Mouse (Mus musculus) inflammation-experienced regulatory T-cells, adult 6 months (primary cell): ENCODE results near the gene M1ap. TPM values are rescaled to one million over a fixed set of nuclear protein-coding genes. Genes with fewer than 3 reads are reported as not detected.

ENCODE experiments used
- ATAC-seq: one replicate; pipeline ENCODE4 v1.8.0; 2017
- polyA plus RNA-seq, 3 experiments: library from polyadenylated mRNA; unstranded; fragments of 100-300 nt; shearing (Covaris generic); gene quantifications; one replicate each; pipeline ENCODE4 v1.2.1; 2017

Gene M1ap
- 1 to 10 TPM in 1 of 3 experiments, under 1 TPM in 1, not detected in 1; 0.17 to 1.8 TPM for polyA plus RNA-seq

- no peak for ATAC-seq
Measured at GRCm38 (mm10) chr6:82946651-82947050, at the start of gene M1ap. M1ap (plus strand) TSS chr6:82946902.

- ATAC-seq, result no peak
Measured at GRCm38 (mm10) chr6:82897311-82897710, 49.4 kb upstream of the M1ap start.

DNA sequence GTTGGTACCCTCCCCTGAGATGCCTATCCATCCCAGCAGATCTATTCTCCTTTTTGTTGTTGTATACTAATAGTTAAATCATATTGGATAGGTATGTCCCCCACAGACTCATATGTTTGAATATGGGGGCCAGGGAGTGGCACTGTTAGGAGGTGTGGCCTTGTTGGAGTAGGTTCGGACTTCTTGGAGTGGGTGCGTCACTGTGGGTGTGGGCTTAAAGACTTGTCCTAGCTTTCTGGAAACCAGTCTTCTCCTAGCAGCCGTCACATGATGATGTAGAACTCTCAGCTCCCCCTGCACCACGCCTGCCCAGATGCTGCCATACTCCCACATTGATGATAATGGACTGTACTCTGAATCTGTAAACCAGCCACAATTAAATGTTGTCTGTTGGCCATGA lies 48.5 kb upstream of the M1ap start:
- ATAC-seq, result no peak

DNA sequence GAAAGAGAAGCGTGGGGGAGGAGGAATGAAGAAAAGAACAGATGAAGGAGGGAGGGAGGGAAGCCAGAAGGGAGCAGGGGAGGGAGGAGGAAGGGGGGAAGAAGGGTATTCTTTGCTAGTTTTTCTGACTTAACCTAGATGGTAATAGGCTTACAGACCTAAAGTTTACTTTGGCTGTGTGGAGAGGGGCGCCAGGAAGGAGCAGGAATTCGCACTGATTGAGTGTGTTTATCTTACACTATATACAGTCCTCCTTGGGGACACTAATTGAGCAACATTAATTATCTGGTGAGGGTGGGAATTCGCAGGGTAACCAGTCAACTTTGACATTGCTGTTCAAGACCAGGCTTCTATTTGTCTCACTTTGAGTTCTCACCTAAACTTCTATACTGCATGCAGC lies 48.0 kb upstream of the M1ap start:
- ATAC-seq, result no peak

DNA sequence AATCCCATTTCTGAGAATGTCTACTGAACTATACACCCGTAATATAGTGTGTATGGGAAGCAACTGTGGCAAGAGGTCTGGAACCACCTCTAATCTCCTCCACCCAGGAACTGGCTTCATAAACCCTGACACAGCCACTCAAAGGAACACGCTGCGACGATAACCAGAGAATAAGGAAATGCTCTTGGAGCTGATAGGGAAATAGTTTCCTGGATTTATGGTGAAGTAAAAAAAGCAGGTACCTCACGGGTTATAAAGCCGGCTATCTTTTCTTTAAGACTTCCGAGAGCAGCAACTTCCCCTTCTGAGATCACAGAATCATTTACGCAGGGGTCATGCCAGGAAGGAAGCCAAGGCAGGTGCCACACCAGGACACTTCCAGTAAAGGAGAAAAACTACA lies 44.1 kb upstream of the M1ap start:
- ATAC-seq, result no peak

DNA sequence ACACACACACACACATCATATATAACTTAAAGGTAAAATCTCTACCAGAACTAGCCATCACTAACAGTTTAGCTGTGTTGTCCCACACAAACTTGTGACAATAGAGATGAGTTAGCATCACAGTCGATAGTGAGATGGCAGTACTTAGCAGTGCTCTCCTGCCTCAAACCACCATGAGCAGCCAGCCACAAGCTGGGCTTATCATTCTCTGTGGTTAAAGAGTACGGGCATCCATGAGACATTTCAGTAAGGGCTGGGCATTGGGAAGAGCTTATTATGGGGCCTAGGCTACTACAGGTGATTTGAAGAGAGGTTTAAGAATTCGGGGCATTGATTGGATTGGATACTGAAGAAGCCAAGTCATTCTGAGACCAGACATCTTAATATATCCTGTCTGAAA lies 39.7 kb upstream of the M1ap start:
- no peak for ATAC-seq

DNA sequence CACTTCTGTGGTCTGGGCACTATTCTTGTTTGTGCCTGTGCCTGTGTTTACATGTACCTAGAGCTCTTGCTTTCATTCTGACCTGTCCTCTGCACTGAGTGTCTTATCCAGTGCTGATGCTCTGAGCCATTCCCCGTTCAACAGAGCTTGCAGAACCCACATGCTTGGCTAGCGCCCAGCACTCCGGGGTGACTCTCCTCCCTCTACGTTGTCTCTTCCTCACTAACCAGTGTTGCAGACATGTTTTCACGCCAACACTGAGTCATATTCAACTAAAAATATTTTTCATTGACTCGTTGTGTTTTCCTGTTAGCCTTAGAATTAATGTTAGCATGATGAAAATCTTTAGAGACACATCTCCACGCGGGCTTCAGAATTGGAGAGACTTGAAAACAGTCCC lies 38.7 kb upstream of the M1ap start:
- no peak for ATAC-seq

DNA sequence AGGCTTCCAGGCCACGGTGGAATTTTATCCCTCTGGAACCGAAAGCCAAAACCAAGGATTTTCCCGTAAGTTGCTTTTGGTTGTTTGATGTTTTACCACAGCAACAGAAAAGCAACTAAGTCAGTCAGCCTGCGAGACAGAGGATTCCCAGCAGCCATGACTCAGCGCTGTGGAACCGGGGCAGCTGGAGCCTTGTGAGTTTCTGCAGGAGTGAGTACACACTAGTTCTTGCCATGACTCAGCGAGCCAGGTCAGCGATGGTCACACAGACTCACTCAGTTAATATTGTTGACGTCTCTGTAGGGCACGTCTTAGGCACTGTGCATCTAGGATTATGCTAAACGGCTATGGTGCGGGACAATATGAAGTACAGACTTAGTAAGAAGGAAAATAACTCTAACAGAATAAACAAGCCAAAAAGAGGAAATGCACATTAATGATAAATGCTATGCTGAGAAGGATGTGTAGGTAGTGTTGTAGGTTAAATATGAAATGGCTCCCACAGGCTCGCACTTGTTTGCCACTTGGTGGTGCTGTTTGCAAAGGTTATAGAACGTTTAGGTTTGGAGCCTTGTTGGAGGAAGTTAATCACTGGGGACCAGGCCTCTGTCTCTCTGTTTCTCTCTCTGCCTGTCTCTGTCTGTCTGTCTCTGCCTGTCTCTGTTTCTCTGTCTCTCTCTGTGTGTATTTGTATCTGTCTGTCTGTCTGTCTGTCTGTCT lies 37.4 kb upstream of the M1ap start:
- peak; percentile 34 for ATAC-seq

GRCm38 (mm10) chr6:82911303-82911702 lies 35.4 kb upstream of the M1ap start:
- ATAC-seq, result no peak

GRCm38 (mm10) chr6:82913336-82914247 lies 33.1 kb upstream of the M1ap start:
- peak; percentile 82 for ATAC-seq

DNA sequence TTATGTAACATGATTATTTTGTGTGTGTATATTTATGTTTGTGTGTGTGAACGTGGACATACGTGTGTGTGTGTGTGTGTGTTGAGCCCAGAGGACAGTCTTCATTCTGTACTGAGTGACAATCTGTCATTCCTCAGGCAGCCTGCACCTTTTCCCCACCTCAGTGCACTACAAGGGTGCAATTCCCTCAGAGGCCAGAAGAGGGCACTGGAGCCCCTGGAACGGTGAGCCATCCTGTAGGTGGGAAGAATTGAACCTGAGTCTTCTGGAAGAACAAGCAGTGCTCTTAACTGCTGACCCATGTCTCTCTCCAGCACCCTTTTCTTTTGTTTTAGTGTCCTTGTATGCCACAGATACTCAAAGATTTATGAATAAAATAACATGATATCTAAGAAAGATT lies 30.8 kb upstream of the M1ap start:
- ATAC-seq, result no peak

GRCm38 (mm10) chr6:82916459-82916858 lies 30.2 kb upstream of the M1ap start:
- no peak for ATAC-seq

DNA sequence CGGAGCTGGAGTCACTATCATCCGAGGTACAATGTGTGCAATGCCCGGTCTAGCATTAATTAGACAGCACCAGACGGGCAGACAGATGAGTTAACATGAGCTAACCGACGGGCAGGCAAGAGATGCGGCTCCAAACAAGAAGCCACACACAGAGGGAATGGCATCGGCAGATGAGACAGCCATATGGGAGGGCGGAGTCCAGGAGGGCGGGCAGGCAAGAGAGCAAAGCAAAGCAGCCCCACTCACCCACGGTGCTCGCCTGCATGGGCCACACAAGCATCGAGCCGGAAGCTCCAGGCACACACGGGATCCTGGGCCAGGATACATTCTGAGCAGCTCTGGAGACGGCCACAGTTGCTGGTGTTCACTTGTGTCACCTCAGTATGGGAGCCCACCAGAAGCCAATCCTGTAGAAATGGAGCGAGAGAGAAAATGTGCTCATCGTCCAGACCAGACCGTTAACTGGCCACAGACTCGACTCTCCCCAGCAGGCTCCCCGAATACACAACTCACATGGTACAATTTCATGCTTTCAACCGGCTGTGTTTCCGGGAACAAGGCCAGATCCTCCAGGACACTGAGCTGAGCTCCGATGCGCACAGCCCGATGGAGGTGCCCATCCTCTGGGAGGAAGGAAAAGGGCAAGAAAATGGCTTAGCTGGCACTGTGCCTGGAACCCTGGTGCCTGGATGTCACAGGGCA lies 29.5 kb upstream of the M1ap start:
- ATAC-seq, result no peak

DNA sequence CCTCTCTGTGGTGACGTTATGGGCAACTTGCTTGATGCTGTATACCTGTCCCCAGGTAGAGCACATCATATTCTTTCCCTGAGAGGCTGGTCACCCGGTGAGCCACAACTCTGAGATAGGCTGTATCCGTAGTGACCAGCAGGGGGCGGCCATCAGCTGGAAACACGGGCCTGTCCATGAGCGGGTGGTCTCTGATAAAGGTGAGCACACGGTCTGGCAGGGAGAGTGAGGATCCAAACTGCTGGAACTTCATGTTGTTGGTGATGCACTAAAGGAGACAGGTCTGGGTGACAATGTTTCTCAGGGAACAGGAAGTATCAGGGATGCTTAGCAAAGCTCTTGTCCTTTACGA lies 28.9 kb upstream of the M1ap start:
- no peak for ATAC-seq

DNA sequence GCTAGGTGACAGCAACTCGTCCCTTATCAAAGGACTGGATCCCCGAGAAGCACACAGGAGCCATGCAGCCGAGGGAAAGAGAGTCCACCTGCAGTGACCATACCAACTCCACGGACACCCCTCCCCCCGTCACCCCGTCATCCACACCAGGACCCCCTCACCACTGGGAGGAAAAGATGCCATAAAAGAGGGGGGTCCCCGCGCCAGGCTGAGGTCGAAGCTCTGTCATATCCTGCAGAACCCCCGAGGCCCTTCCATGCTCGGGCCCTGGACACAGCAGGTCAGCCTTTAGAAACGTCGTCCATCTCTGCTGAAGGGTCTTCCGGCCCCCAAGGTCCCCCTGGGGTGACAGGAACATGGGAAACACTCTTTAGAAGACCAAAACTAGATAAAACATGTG lies 28.3 kb upstream of the M1ap start:
- ATAC-seq, result no peak

- ATAC-seq, result peak; percentile 12
Measured at GRCm38 (mm10) chr6:82919520-82919919, 27.2 kb upstream of the M1ap start.

GRCm38 (mm10) chr6:82921426-82922224 lies 25.1 kb upstream of the M1ap start:
- ATAC-seq, result peak; percentile 93

DNA sequence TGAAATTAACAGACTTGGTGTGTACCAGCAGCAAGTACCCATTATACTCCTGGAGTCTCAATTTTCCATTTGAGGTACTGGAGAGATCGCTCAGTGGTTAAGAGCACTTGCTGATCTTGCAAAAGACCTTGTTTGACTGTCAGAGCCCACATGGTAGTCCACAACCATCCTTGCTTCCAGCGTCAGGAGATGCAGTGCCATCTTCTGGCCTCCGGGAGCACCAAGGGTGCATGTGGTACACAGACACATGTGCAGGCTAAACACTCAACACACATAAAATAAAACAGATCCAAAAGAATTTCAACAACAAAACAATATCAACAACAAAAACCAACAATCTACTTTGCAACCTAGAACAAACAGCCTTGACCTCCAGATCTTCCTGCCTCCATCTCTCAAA lies 21.7 kb upstream of the M1ap start:
- ATAC-seq, result no peak

DNA sequence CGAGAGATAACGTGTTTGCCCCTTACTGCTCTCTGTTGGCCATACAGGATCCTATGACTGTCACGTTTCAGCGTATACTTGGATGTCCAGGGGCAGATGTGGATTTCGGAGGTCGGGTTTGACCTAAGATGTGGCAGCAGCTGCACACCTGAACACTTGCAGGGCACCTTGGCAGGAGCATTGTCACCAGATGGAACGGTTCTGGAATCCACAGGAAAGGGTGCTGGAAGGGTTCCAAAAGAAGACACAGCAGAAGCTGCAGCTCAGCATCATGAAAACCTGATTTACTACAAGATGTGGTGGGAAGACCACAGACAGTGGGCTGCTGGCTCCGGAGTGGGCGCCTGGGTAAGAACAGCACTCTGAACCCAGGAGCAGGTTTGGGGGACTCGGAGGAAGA lies 20.6 kb upstream of the M1ap start:
- no peak for ATAC-seq

DNA sequence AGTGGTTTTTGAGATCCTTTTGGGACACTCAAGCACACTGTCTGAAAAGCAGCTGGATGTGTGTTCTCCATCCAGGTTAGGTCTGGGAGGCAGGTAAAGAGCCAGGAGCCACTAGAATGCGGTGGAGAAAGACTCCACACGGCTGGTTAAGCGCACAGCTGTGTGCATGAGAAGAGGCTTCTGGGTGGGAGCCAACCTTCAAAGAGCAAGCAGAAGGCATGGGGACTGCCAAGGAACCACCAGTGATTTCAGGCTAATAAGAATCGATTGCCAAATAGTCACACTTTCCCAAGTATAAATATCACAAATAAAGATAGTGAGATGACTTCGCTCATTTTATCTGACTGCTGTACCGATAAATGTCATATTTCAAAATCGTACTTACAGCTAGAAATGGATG lies 20.2 kb upstream of the M1ap start:
- no peak for ATAC-seq

- no peak for ATAC-seq
Measured at GRCm38 (mm10) chr6:82927617-82928016, 19.1 kb upstream of the M1ap start.

DNA sequence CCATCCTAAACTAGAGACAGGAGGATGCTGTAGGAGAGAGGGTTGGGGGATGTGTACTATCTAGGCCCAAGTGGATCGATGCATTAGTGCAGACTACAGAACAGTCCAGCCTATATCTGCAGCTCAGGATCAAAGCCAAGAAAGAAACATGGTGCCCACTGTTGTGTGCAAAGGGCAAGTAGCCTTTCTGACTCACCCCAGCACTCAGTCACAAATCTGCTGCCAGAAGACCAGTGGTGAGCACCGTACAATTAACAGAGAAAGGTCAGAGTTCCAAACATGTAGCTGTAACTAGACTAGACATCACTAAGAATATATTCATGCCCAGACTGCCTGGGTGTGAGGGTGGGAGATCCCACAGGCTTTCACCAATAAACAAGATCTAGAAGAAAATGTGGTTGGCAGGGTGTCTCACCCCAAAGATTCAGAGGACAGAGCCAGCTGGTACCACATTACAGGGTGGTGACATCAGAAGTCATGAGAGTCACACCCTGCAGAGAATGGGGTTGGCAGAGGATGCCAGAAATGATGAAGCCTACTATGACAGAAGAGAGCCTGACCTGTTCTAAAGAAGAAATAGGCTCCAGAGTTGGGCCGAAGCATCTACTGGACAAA lies 12.0 kb upstream of the M1ap start:
- no peak for ATAC-seq
